Mouse (Mus musculus) v-Abl transformed pro-B cells (cell line): Measurements from ENCODE around the gene Fbxl18.

ENCODE experiments used
- in situ Hi-C, 2 experiments: fragments of 400-800 bp; cut with MboI; formaldehyde crosslinking; loops; one replicate each; pipeline ENCODE4 v1.15.1; 2025; ENCODE audit not compliant: unreplicated experiment in 2 of 2

Fbxl18 gene

GRCm38 (mm10) chr5:142903470-142904207 is 8.4 kb upstream of the Fbxl18 start:
- in situ Hi-C loops = loop anchor here in 1 of 2 experiments (25.0 kb wide), 1 partner anchor 1284 kb away; the partner anchor contains the start of gene Bhlha15

GRCm38 (mm10) chr5:142902506-142903314 is 7.5 kb upstream of the Fbxl18 start:
- in situ Hi-C loops = loop anchor here in 1 of 2 experiments (25.0 kb wide), 1 partner anchor 1285 kb away; the partner anchor contains the start of gene Bhlha15

DNA sequence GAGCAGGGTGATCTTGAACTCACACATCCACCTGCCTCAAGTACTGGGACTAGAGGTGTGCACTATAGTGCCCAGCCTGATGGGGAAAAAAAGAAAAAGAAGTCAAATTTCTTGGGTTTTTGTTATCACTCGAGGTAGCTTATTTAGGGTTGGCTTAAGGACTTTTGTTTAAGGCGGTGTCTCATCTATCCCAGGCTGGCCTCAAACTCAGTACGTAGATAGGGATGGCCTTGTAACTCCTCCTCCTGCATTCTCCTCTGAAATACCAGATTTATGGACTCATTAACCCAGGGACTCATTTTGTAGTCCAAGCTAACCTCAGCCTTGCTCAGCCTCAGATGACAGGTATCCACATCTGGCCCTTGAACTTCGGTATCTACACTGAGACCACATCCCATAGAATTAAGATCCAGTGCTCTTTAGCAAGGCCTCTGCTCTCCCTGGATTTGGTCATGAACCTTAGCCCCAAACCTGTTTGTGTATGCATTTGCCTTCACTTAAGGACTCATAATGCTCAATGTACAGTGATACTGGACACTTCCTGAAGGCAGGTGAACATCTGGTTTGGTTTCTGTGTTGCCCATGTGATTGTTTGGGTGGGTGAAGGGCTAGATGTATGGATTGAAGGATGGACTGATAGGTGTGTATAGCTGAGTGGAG is 6.8 kb upstream of the Fbxl18 start:
- in situ Hi-C loops = loop anchor here in 1 of 2 experiments (25.0 kb wide), 1 partner anchor 1285 kb away; the partner anchor contains the start of gene Bhlha15

DNA sequence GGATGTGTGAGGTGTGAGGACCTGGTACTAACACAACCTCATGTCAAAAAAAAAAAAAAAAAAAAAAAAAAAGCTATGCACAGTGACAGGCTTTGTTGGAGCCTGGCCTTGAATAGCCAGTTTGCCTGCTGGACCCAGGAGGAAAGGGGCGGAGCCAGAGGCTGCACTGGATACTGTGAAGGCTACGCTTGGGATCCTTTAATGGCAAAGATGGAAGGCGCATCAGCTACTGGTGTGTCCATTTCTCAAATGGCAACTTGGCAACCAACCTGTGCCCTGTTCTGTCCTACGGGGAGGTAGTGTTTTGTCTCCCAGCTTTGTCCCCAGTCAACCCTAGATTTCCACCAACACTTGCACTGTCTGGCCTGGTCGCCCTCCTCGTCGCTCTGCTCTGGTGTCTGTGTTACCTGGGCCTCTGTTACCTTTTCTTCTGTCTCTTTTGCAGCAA is 6.2 kb upstream of the Fbxl18 start:
- in situ Hi-C loops = loop anchor here in 1 of 2 experiments (25.0 kb wide), 1 partner anchor 1286 kb away; the partner anchor contains the start of gene Bhlha15

DNA sequence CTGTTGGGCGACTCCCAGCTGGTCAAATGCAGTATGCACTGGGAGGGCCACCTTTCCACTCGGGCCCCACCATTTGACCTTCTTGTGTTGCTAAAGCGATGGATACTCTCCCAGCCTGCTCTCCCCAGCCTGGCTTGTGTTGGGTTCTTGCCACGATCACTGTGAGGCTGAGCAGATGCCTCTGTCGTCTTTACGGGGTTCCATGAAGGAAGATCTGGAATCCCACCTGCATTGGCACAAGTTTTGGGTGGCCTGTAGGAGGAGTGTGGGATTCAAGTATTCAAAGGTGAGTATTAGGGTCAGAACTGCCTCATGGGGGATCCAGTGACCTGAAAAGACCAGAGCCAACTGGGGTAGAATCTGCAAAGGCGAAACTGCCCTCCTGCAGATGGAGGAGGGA is 5.4 kb upstream of the Fbxl18 start:
- in situ Hi-C loops = loop anchor here in 1 of 2 experiments (25.0 kb wide), 1 partner anchor 1287 kb away; the partner anchor contains the start of gene Bhlha15

GRCm38 (mm10) chr5:142899932-142900533 is 4.8 kb upstream of the Fbxl18 start:
- in situ Hi-C loops = loop anchor here in 1 of 2 experiments (25.0 kb wide), 1 partner anchor 1287 kb away; the partner anchor contains the start of gene Bhlha15

DNA sequence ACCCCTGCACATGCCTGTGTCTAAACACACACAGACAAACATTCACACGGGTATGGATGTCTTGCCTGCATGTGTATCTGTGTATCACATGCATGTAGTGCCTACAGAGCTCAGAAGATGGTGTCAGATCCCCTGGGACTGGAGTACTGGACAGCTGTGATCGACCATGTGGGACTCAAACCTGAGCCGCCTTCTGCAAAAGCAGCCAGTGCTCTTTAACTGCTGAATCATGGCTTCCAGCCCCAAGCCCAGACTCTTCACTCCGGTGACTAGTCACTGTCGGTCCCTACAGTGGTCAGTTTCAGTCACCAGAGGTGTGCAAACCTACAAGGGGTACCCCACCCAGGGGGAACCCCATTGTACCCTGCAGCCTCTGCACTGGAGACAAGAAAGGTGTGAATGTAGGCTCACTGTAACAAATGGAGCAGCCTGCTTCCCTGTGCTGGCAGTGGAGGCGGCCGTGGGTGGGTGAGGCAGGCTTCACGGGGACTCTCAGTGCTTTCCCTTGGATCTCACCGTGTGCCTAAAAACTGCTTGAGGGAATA is 3.9 kb upstream of the Fbxl18 start:
- in situ Hi-C loops = no loop called here

GRCm38 (mm10) chr5:142898316-142898715 is 3.1 kb upstream of the Fbxl18 start:
- in situ Hi-C loops = no loop called here

DNA sequence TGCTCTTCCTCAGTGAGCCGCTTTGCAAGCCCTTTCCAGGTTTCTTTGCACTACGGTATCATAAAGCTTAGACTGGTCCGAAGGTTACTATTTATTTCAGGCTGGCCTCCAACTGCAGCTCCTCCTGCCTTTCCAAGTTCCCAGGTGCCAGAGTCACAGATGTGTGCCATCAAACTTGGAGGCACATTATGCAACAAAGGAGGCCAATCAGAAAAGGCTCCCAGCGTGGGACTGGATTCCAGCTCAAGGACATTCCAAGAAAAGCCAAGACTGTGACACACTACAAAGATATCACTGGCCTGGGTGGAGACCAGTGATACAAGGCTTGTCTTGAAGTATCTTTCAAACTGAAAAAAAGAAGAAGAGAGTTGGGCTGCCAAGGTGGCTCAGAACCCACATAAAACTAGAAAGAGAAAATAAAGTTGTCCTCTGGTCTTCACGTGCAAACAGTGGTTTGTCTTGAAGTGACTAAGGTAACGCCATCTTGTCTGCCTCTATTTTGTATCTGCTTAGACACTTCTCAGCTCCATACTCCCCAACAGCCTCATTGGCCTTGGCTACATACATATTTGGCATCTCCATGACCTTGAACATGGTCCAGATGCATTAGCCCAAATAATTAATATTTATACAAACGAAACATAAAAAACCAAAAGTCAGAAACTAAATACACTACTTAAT is 2.5 kb upstream of the Fbxl18 start:
- in situ Hi-C loops = no loop called here

DNA sequence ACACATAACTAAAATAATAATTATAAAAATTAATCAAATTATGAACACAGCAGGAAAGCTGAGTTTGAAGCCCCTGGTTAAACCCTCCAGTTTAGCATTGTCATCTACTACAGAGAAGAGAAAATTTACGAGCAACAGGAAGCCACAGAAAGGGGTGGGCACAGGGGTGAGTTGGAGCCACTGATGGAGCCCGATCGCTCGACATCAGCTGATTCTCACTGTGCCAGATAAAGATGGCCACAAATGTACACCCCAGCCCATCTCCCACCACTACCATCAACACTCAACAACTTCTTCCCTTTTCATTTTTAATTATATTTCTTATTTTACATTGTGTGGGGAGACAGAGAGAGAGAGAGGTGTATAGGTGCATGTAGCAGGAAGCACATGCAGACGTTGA is 1.5 kb upstream of the Fbxl18 start:
- in situ Hi-C loops = no loop called here

DNA sequence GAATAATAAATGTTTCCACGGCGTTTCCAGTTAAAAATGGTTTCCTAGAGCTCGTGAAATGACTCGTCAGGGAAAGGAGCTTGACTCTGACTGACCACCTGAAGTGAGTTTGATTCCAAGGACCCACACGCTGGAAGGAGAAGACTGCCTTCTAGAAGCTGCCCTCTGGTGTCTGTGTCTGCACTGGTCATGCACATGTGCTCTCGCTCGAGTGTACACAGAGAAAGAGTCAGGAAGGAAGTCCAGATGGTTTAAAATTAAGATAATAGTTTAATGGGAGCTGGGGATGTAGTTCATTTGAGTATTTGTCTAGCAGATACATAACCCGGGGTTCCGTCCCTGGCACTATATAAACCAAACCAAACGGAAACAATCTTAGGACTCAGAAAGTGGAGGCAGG is 971 bp upstream of the Fbxl18 start:
- in situ Hi-C loops = no loop called here

DNA sequence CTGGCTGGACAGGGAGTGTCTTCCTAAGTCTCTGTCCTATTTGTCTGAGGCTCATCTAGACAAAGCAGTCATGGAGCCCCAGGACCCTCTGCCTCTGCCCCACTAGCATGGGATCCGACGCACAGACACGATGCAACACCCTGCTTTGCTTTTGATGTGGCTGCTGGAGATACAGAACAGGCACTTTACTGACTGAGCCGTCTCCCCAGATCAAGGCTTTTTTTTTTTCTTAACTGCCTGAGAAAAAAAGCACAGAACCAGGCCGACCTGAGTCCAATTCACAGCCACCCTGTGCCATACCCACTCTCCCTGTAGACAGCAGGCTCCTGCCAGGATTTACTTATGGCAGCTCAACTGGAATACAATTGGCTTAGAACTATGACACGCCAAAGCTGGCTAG is 3.8 kb downstream of the Fbxl18 start:
- in situ Hi-C loops = no loop called here

GRCm38 (mm10) chr5:142887533-142887932 is 7.7 kb downstream of the Fbxl18 start:
- in situ Hi-C loops = loop anchor here (5.0 to 10.0 kb wide), 3 partner anchors 45 to 417 kb away; no protein-coding TSS in a partner anchor

DNA sequence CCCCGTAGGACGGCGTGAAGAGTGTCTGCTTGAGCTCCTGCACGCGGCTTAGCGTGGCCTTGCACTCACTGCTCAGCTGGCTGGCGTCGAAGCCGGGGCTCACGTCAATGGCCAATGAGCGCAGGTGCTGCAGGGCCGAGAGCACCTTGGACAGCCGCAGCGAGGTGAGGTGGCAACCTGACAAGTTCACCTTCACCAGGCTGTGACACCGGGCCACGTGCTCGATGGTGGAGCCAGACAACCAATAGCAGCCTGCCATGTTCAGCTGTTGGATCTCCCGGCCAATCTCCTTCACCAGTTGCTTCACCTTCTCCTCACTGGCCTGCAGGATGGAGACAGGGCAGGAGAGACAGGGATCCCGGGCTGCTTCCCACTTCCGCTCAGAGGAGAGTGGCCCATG is 8.5 kb downstream of the Fbxl18 start:
- in situ Hi-C loops = loop anchor here (5.0 to 10.0 kb wide), 3 partner anchors 46 to 418 kb away; no protein-coding TSS in a partner anchor

DNA sequence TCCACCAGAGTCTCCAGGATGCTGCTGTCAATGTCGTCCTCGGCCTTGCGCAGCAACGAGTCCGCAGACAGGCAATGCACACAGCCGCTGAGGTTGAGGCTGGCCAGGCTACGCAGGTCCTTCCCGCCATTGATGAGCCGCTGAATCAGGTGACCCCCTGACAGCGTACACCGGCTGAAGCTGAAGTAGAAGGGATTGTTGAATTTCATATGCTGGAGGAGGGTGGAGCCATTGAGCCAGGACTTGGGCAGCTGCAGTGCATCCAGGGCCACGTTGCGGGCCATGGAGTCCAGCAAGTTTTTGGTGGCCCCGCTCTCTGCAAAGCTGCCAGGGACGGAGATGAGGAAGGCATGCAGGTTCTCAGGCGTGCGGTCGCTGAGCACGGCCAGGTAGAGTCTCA is 9.0 kb downstream of the Fbxl18 start:
- in situ Hi-C loops = loop anchor here (5.0 to 10.0 kb wide), 3 partner anchors 46 to 419 kb away; no protein-coding TSS in a partner anchor

DNA sequence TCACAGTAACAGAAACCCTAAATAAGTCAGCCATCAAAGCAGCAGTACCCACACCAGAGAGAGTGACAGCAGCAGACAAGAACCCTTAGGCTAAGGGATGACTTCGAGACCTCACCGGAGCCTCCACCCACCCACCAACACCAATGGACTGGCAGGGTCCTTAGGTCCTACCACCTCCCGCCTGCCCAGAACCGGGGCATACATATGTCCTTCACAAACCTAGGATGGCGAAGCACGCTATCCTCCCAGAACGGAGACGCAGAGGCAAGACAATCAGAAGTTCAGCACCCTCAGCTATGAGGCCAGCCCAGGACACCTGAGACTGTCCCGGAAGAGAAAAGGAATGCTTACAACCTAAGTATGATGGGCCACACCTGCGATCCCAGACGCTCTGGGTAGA is 12.8 kb downstream of the Fbxl18 start:
- in situ Hi-C loops = loop anchor here (5.0 to 10.0 kb wide), 3 partner anchors 155 to 422 kb away; no protein-coding TSS in a partner anchor

DNA sequence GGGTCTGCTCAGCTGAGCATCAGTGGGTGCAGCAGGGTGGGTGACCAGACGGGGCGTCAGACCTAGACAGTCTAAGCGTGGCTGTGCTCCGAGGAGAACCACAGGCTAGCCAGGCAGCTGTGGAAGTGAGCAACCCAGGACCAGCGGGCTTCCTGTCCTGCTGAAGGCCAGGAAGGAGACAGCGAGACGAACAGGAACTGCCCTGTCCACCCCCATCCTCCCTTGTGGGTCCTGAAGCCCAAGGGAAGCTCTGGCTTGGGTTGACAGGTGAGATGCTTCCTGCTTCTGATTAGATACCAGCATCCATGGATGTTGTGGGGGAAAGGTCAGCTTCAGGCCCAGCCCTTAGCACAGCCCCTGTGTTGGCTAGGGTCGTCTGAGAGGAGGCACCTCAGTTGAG is 13.3 kb downstream of the Fbxl18 start:
- in situ Hi-C loops = loop anchor here (5.0 to 10.0 kb wide), 3 partner anchors 155 to 423 kb away; no protein-coding TSS in a partner anchor

DNA sequence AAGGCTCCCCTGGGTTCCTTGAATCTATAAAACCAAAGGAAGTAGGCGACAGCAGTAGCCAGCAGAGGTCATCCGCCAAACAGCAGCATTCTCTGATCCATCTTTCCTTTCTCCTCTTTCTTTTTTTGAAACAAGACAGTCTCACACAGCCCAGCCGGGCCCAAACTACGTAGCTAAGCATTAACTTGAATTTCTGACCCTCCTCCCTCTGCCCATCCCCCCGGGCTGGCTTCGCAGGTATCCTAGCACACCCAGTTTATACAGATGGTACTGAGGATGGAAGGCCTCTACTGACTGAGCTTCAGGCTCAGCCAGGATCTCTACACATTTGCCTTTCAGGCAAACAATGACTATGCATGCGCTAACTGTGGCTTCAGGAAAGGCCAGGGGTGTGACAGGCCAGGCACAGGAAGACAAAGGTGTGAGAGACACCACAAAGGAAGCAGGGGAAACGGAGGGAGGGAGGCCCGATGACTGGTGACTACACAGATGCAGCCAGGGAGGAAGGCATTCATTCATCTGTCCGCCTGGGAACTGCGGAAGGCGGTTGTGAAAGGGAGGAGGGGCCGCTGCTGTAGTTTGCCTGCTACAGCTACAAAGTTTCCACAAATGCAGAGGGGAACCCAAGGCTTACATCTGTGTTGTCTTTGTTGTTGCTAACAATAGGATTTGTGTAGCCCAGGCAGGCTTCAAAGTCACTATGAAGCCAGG is 14.3 kb downstream of the Fbxl18 start:
- in situ Hi-C loops = loop anchor here (5.0 to 10.0 kb wide), 3 partner anchors 156 to 424 kb away; no protein-coding TSS in a partner anchor
